Mouse (Mus musculus) kidney, adult 8-10 months (tissue): Measurements from ENCODE around the gene Ttc39b.

ENCODE experiments used
- DNase-seq, 2 experiments: peaks; one replicate each; pipeline ENCODE4 v3.0.0; 2022

The Ttc39b gene

GRCm38 (mm10) chr4:83323910-83324684, at the start of gene Ttc39b:
Gene Ttc39b, minus strand, starts transcription at chr4:83324255.
- peak; percentile 99 to 100 for DNase-seq

DNA sequence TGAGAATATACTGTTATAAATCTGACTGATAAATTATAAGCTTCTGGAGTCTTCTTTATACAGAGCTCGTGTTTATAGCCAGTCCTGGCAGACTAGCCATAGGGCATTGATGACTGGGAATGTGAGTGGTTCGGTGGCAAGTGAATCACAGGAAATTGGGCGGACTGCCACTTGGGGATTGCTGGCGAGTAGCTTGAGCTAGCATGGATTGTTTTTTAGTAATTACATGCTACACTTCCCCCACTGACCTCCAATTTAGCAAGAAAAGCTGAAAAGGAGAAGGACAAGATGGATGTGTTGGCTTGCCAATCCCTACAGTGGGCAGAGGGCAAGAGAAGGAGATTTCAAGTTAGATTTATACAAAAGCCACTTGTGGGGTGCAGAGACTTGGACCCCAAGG, 49.3 kb upstream of the Ttc39b start:
- no peak for DNase-seq

DNA sequence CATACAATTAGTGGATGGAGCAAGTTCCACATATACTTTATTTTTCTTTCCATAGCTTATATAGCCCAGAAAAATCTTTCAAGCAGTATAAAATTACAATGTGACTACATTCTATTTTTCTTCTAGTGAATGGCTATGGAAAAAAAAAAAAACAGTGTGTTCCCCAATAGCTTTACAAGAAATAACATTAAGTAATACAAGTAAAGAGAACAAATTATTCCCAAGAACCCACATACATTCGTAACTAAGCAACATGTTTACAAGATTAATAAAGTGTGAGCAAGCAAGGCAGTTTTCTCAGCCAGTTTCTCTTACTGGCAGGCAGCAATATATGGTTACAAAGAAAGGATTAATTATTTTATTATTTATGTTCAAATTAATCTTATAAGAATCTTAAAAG, 33.7 kb upstream of the Ttc39b start:
- DNase-seq, result no peak

GRCm38 (mm10) chr4:83354786-83355185, 30.7 kb upstream of the Ttc39b start:
- no peak for DNase-seq

- no peak for DNase-seq
Observed at GRCm38 (mm10) chr4:83353949-83354348, 29.9 kb upstream of the Ttc39b start.

DNA sequence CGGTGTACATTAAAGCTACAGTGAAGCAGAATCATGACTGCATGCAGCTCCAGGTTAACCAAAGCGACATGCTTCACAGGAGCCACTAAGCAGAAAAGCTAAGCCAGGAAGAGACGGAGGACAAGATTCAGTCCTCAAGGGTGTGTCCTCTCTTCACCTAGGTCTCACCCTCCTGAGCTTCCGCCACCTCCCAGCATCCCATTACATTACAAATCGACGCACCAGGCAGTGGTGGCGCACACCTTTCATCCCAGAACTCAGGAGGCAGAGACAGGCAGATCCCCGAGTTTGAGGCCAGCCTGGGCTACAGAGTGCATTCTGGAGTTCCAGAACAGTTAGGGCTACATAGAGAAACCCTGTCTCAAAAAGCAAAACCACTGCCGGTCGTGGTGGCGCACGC, 29.2 kb upstream of the Ttc39b start:
- no peak for DNase-seq

DNA sequence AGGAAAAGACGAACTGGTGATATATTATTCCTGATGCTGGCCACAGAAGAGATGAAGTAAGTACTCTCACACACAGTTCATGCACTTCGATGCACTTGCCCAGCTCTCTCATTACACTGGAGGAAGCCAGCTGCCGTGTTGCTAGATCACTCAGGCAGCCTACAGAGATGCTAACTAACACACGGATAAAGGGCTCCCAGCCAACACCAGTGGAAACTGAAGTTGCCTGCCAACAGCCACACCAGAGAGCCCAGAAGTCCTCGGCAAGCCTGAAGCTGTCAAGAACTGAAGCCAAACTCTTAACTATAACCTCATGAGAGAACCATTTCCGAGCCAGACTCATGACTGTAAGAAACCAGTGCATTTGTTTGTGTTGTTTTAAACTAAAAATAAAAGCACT, 26.7 kb upstream of the Ttc39b start:
- DNase-seq, result peak; percentile 54 to 64

GRCm38 (mm10) chr4:83348970-83349369, 24.9 kb upstream of the Ttc39b start:
- DNase-seq, result no peak

DNA sequence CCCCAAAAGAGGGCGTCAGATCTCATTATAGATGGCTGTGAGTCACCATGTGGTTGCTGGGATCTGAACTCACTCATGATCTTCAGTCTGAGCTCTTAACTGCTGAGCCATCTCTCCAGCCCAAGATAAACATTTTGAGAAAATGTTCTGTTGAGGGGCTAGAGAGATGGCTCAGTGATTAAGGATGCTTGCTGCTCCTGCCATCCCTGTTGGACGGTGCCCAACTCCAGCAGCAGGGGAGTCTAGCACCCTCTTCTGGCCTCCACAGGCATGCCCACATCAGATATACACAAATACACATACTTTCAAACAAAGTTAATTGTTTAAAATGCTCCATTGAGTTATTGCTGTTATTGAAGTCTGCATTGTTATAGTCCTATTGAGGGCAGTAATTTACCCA, 19.8 kb upstream of the Ttc39b start:
- DNase-seq, result no peak

- no peak for DNase-seq
Observed at GRCm38 (mm10) chr4:83343146-83343823, 19.2 kb upstream of the Ttc39b start.

GRCm38 (mm10) chr4:83342268-83342970, 18.4 kb upstream of the Ttc39b start:
- no peak for DNase-seq

DNA sequence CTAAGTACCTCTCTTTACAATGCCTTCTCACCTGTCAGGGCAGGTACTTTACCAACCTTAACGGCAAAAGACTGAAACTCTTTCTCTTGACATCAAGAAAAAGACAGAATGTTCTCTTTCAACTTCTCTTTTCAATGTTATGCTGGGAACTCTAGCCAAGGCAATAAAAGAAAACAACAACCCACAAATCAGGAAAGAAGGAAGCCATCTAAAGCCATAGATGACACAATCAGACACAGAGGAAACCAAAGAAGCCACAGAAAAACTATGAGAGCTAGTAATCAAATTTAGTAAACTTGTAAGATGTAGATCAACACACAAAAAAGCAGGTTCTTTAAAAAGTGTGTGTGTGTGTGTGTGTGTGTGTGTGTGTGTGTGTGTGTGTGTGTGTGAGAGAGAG, 15.3 kb upstream of the Ttc39b start:
- DNase-seq, result no peak

- no peak for DNase-seq
Observed at GRCm38 (mm10) chr4:83337717-83338116, 13.7 kb upstream of the Ttc39b start.

DNA sequence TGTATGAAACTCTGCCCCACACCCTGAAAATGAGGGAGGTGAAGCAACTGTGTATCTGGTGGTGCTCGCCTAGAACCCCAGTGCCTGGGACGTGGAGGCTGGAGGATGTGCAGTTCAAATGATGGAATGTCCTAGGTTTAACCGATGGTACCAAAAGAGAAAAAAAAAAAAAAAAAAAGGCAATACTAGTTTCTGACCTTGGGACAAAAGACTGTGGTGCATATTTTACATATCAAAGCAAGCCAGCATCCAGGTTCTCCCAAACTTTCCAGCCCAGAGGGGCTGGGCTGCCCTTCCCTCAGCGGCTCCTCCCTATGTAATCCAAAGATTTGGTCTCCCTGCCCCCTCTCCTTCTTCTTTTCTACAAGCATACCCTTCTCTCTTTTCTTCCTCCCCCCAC, 6.3 kb upstream of the Ttc39b start:
- DNase-seq, result no peak

DNA sequence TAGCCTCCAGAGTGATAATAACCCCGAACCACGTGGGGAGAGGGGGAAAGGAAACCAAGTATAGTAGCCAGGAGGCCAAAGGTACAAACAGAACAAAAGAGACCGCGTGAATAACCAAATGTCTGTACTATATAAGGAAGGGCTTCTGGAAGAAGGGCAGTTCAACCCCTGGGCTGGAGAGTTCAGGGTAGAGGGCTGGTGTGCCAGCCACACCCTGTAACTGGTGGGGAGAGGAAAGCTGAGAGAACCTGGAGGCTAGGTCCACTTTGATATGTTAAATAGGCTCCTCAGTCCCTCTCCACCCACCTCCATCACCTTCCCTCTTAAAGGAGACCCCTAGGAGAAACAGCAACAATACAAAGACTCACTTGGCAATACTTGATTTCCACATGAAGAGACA, 5.6 kb upstream of the Ttc39b start:
- DNase-seq, result no peak

- DNase-seq, result no peak
Observed at GRCm38 (mm10) chr4:83328026-83328945, 4.2 kb upstream of the Ttc39b start.

- no peak for DNase-seq
Observed at GRCm38 (mm10) chr4:83327526-83327925, 3.5 kb upstream of the Ttc39b start.

DNA sequence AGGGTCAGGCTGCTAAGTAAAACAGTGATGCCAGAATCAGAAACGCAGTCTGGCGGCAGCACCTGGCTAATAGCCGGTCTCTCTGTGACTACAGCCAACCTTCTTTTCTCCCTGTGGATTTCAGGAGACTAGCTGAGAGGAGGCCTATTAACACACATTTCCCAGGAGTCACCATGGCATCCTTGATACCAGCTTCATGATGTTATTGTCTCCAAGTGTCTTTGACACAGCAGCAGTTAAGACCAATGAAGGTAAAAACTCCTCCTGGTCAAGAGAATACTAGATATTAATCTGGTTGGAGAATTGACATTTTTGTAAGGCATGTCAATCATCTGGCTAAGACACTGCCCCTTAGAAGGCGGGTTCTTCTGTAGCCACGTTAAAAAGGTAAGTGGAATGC, 1.3 kb upstream of the Ttc39b start:
- DNase-seq, result no peak

DNA sequence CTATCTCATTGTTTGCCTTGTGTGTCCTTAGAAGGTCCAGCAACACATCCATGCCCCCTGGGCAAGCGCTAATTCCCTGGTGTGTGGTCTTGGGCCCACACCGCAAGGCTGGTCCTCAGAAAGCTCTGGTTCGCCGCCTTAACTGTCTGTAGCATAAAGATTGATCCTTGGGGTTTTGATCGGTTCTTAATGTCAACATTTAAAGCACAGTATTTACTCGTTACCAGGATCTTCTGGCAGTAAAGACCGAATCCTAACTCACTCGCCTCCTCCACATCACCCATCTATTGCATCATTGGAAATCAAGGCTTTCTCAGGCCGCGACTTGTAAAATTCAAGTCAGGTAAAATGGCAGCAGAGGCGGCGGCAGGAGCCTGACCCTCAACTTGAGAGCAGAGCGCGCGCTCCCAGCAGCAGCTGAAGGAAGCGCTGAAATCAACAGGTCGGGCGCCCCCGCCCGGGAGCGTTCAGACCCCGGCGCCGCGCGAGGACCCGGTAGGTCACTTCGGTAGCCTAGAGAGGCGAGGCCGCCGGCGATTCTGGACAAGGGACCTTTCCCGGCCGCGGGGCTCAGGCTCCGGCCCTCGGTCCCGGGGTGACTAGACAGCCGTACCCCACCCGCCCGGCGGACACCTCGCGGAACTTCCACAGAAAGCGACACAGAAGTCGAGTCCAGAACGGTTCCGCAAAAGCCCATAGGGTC, 703 bp downstream of the Ttc39b start:
- DNase-seq, result peak; percentile 71 to 79

- no peak for DNase-seq
Observed at GRCm38 (mm10) chr4:83319736-83320135, 4.3 kb downstream of the Ttc39b start.

GRCm38 (mm10) chr4:83318758-83319157, 5.3 kb downstream of the Ttc39b start:
- no peak for DNase-seq

GRCm38 (mm10) chr4:83317826-83318348, 6.2 kb downstream of the Ttc39b start:
- DNase-seq, result no peak
